Mouse (Mus musculus): Measurements from ENCODE around the gene Hoxa13. TPM values are rescaled to one million over a fixed set of nuclear protein-coding genes. Genes with fewer than 3 reads are reported as not detected.

The Hoxa13 gene
- total and polyA plus RNA-seq, 3 experiments, result not detected

DNA sequence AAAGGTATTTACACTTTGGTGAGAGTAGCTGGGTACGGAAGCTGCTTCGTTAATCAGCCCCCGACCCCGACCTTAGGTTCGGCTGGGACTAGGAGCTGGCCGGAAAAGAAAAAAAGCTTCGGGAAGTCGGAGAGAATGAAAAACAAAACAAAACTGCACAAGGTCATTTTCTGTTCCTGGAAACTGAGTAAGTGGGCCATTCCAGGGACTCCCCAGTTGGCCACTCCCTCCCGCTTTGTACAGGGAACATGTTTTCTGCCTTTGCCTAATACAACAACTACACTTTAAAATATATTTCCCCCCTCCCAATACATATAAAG is 5.9 kb upstream of the Hoxa13 start:
- Histone ChIP-seq H3K36me3 (ENCODE audit: control insufficient read depth in 1 of 2, insufficient read depth in 2 of 2, low read length in 2 of 2) (no peaks in the 10 kb centered on the region), H3K27ac (ENCODE audit: control insufficient read depth, low read depth, low read length) (no peak overlapping the region), H3K4me3 (ENCODE audit: control insufficient read depth in 1 of 2, insufficient read depth in 1 of 2, low read depth in 2 of 2, low read length in 2 of 2) (no peak overlapping the region), H3K79me2 (ENCODE audit: control insufficient read depth, insufficient read depth, low read length, poor library complexity) (no peaks in the 10 kb centered on the region), H3K9ac (ENCODE audit: control insufficient read depth, low read depth, low read length, poor library complexity, severe bottlenecking) (no peak overlapping the region), H3K4me1 (ENCODE audit: control insufficient read depth in 1 of 2, insufficient read depth in 2 of 2, low read length in 2 of 2) (no peaks in the 10 kb centered on the region), H3K27me3 (ENCODE audit: control insufficient read depth in 1 of 2, insufficient read depth in 2 of 2, low read length in 2 of 2) (no peaks in the 10 kb centered on the region), H3K9me3 (replicated peaks; ENCODE audit: insufficient read depth, low read length) (no peaks in the 10 kb centered on the region)
- TF ChIP-seq NRF1 (IDR thresholded peaks at IDR 0.05; ENCODE audit: insufficient read depth, low read depth, low read length, poor library complexity, severe bottlenecking) (no peak), ELF1 (IDR thresholded peaks at IDR 0.05; ENCODE audit: low read depth, low read length) (no peak), USF1 (IDR thresholded peaks at IDR 0.05; ENCODE audit: low read depth, low read length) (no peak), GABPA (IDR thresholded peaks at IDR 0.05; ENCODE audit: low read depth, low read length) (no peak), MAFK (IDR thresholded peaks at IDR 0.05; ENCODE audit: borderline replicate concordance, low read depth, low read length) (no peak), UBTF (IDR thresholded peaks at IDR 0.05; ENCODE audit: borderline replicate concordance, insufficient read depth, low read depth, low read length) (no peak)
- DNase-seq (ENCODE audit: low read depth, low spot score), result no peak

- no peak overlapping the region for H3K27ac ChIP-seq (ENCODE audit: control insufficient read depth, low read depth, low read length)
- H3K4me1 ChIP-seq (ENCODE audit: control insufficient read depth in 1 of 2, insufficient read depth in 2 of 2, low read length in 2 of 2), result no peaks in the 10 kb centered on the region
- no peaks in the 10 kb centered on the region for H3K27me3 ChIP-seq (ENCODE audit: control insufficient read depth in 1 of 2, insufficient read depth in 2 of 2, low read length in 2 of 2)
- H3K4me3 ChIP-seq (ENCODE audit: control insufficient read depth in 1 of 2, insufficient read depth in 1 of 2, low read depth in 2 of 2, low read length in 2 of 2), result no peak overlapping the region
- H3K9me3 ChIP-seq (replicated peaks; ENCODE audit: insufficient read depth, low read length), result no peaks in the 10 kb centered on the region
- no peak overlapping the region for H3K9ac ChIP-seq (ENCODE audit: control insufficient read depth, low read depth, low read length, poor library complexity, severe bottlenecking)
- TF ChIP-seq HCFC1 (IDR thresholded peaks at IDR 0.05; ENCODE audit: low read depth, low read length) (no peak), UBTF (IDR thresholded peaks at IDR 0.05; ENCODE audit: borderline replicate concordance, insufficient read depth, low read depth, low read length) (no peak), ZKSCAN1 (IDR thresholded peaks at IDR 0.05; ENCODE audit: low read depth, low read length) (no peak), NELFE (IDR thresholded peaks at IDR 0.05; ENCODE audit: low read depth, low read length) (no peak), USF1 (IDR thresholded peaks at IDR 0.05; ENCODE audit: low read depth, low read length) (no peak), TBP (IDR thresholded peaks at IDR 0.05; ENCODE audit: low read depth, low read length) (no peak), MXI1 (IDR thresholded peaks at IDR 0.05; ENCODE audit: low read depth, low read length) (no peak), KAT2A (conservative IDR thresholded peaks at IDR 0.05; ENCODE audit: low read depth, low read length) (no peak), ZNF384 (IDR thresholded peaks at IDR 0.05; ENCODE audit: low read depth, low read length) (no peak), ZMIZ1 (IDR thresholded peaks at IDR 0.05; ENCODE audit: low read depth, low read length) (no peak), POLR2AphosphoS2 (IDR thresholded peaks at IDR 0.05; ENCODE audit: low read length) (no peak), EP300 (IDR thresholded peaks at IDR 0.05; ENCODE audit: low read depth in 1 of 2, low read length in 2 of 2) (no peak), POLR2A (IDR thresholded peaks at IDR 0.05; ENCODE audit: control insufficient read depth in 1 of 2, insufficient read depth in 1 of 2, low read depth in 1 of 2, low read length in 2 of 2, poor library complexity in 1 of 2) (no peak), TAL1 (IDR thresholded peaks at IDR 0.05; ENCODE audit: low read length) (no peak), SMC3 (IDR thresholded peaks at IDR 0.05; ENCODE audit: low read depth, low read length) (no peak), MAFK (IDR thresholded peaks at IDR 0.05; ENCODE audit: borderline replicate concordance, low read depth, low read length) (no peak), TCF12 (IDR thresholded peaks at IDR 0.05; ENCODE audit: low read depth, low read length) (no peak)
- DNase-seq (ENCODE audit: low read depth, low spot score), result no peak
- no peaks in the 10 kb centered on the region for H3K36me3 ChIP-seq (ENCODE audit: control insufficient read depth in 1 of 2, insufficient read depth in 2 of 2, low read length in 2 of 2)
- no peaks in the 10 kb centered on the region for H3K79me2 ChIP-seq (ENCODE audit: control insufficient read depth, insufficient read depth, low read length, poor library complexity)
Observed at GRCm38 (mm10) chr6:52265913-52266665, 5.4 kb upstream of the Hoxa13 start.
